ENCODE assay signal across 9 mouse cellular contexts in genomic region chr9:123156910-123157361, GRCm38 (mm10). TPM values are rescaled to one million over a fixed set of nuclear protein-coding genes. Genes with fewer than 3 reads are reported as not detected.
A peak's percentile ranks its signal among the peaks of the same experiment; 100 is the strongest.
DNase-seq lines count a peak whose midpoint lies in the region; ATAC-seq and TF ChIP-seq lines count a peak whose summit lies in the region.
"Had no signal": no experiment of that assay in that cellular context is flagged by ENCODE, and none has a peak within 500 bp of the region (broad histone marks: within the 10 kb centered on the region; RNA-seq: fewer than 3 reads in every experiment).

No protein-coding gene starts in this region.

- TF ChIP-seq CTCF in small intestine, adult 2 months (IDR thresholded peaks at IDR 0.05; ENCODE audit: extremely low read depth, insufficient read length, insufficient replicate concordance, low read depth, low read length): no peak

- no peak overlapping the region; the same call in 1 of the 2 replicates for H3K9ac ChIP-seq in hindbrain, embryonic 13.5 days

- H3K4me2 ChIP-seq in hindbrain, embryonic 13.5 days: peak overlapping the region; percentile 32; the same call in 1 of the 2 replicates

- no peak overlapping the region for H3K27ac ChIP-seq in hindbrain, embryonic 13.5 days
- no peak overlapping the region for H3K27ac ChIP-seq in small intestine, adult 2 months (ENCODE audit: insufficient read depth, low read depth, low read length)

- no peaks in the 10 kb centered on the region for H3K4me1 ChIP-seq in hindbrain, embryonic 13.5 days (replicated peaks)
- peaks cover 10% of the 10 kb centered on the region for H3K4me1 ChIP-seq in small intestine, adult 2 months (ENCODE audit: control insufficient read depth, insufficient read depth, insufficient read length, low read length)

- no peaks in the 10 kb centered on the region for H3K9me3 ChIP-seq in hindbrain, embryonic 13.5 days

- 0 out of 2 replicates have a peak, but pooled peaks cover 8% of the 10 kb centered on the region for H3K27me3 ChIP-seq in hindbrain, embryonic 13.5 days
- H3K27me3 ChIP-seq in small intestine, adult 2 months (ENCODE audit: control insufficient read depth, insufficient read depth, low read length): no peaks in the 10 kb centered on the region

- DNase-seq in ES-CJ7 (ENCODE audit: low read depth, low spot score): peak; percentile 30
- DNase-seq in adrenal gland, postnatal 36 days: peak; percentile 63 to 77
- DNase-seq in gastrocnemius, adult 8-10 months (ENCODE audit: low spot score in 2 of 2): peak; percentile 65 to 75
- DNase-seq in layer of hippocampus, postnatal 36 days: peak; percentile 17 to 35

- peak; percentile 55 for ATAC-seq in hindbrain, embryonic 13.5 days (ENCODE audit: low FRiP score)
- 0 out of 2 replicates have a peak, but pooled peaks have one; percentile 24 for ATAC-seq in megakaryocyte-erythroid progenitor cell, adult 5-6 weeks (replicated peaks; ENCODE audit: low FRiP score, low TSS enrichment, poor library complexity, severe bottlenecking)
- no peak for ATAC-seq in activated CD4-positive, CD25-positive, alpha-beta regulatory T cell, adult 4 months

- H3K4me3 ChIP-seq in hindbrain, embryonic 13.5 days: peak overlapping the region; percentile 19; the same call in 1 of the 2 replicates
- peak overlapping the region; percentile 31 for H3K4me3 ChIP-seq in small intestine, adult 2 months (ENCODE audit: low read depth, low read length)

- 29% methylated on average over 30 of the region's 30 CpGs for WGBS in hindbrain, embryonic 13.5 days
- 41% methylated on average over 30 of the region's 30 CpGs for WGBS in small intestine, adult 2 months

- H3K36me3 ChIP-seq in hindbrain, embryonic 13.5 days: no peaks in the 10 kb centered on the region
- H3K36me3 ChIP-seq in small intestine, adult 2 months (ENCODE audit: control insufficient read depth, insufficient read depth, low read length): no peaks in the 10 kb centered on the region

- TF ChIP-seq POLR2A in small intestine, adult 2 months (IDR thresholded peaks at IDR 0.05; ENCODE audit: low read depth, low read length): 0 out of 2 replicates have a peak, but pooled peaks have one; percentile 18

RNA-seq across cellular contexts. Expression of gene Clec3b, which starts 6.2 kb away (rescaled TPM):
- 10 to 100 TPM; 30.4 to 58.6 TPM for total RNA-seq in adrenal gland, postnatal 36 days (2021)
- 10 to 100 TPM; 24.5 to 33.6 (median 28.6) TPM for total RNA-seq in gastrocnemius, adult 8-10 months (2022)
- 0.62 and 0.93 TPM in 2 replicates for polyA plus RNA-seq in hindbrain, embryonic 13.5 days (2015; fragmentation: Nextera tagmentation; extraction: Ambion mirVana)
- total RNA-seq in layer of hippocampus, postnatal 36 days (2021): 1 to 10 TPM; 3.2 to 4.9 TPM
- total RNA-seq in megakaryocyte-erythroid progenitor cell, adult 5-6 weeks (2014; fragmentation: Nextera tagmentation): not detected in 2 replicates
- total RNA-seq in megakaryocyte-erythroid progenitor cell, adult 5-6 weeks (2017): not detected in 2 replicates
- 34.7 and 37.4 TPM in 2 replicates for polyA plus RNA-seq in small intestine, adult 2 months (2012; rRNA removed)
- not detected for polyA plus RNA-seq in activated CD4-positive, CD25-positive, alpha-beta regulatory T cell, adult 4 months (2017; shearing (Covaris generic))

RNA-seq across cellular contexts. Expression of gene Exosc7, which starts 43.9 kb away (rescaled TPM):
- 10 to 100 TPM; 33.2 to 41.3 TPM for total RNA-seq in adrenal gland, postnatal 36 days (2021)
- total RNA-seq in gastrocnemius, adult 8-10 months (2022): 10 to 100 TPM; 20.5 to 25.8 (median 22.0) TPM
- 75.8 and 78.1 TPM in 2 replicates for polyA plus RNA-seq in hindbrain, embryonic 13.5 days (2015; fragmentation: Nextera tagmentation; extraction: Ambion mirVana)
- total RNA-seq in layer of hippocampus, postnatal 36 days (2021): 10 to 100 TPM; 41.1 to 44.5 TPM
- 104 and 111 TPM in 2 replicates for total RNA-seq in megakaryocyte-erythroid progenitor cell, adult 5-6 weeks (2014; fragmentation: Nextera tagmentation)
- 108 and 123 TPM in 2 replicates for total RNA-seq in megakaryocyte-erythroid progenitor cell, adult 5-6 weeks (2017)
- polyA plus RNA-seq in small intestine, adult 2 months (2012; rRNA removed): 8.6 and 14.6 TPM in 2 replicates
- polyA plus RNA-seq in activated CD4-positive, CD25-positive, alpha-beta regulatory T cell, adult 4 months (2017; shearing (Covaris generic)): 10 to 100 TPM; 85.5 to 95.0 TPM

RNA-seq across cellular contexts. Expression of gene Zdhhc3, which starts 43.9 kb away (rescaled TPM):
- total RNA-seq in adrenal gland, postnatal 36 days (2021): 10 to 100 TPM; 64.2 to 80.4 TPM
- total RNA-seq in gastrocnemius, adult 8-10 months (2022): 10 to 100 TPM; 63.9 to 75.0 (median 69.9) TPM
- polyA plus RNA-seq in hindbrain, embryonic 13.5 days (2015; fragmentation: Nextera tagmentation; extraction: Ambion mirVana): 81.8 TPM in 2 replicates
- 10 to 100 TPM; 62.1 to 63.0 TPM for total RNA-seq in layer of hippocampus, postnatal 36 days (2021)
- 53.0 and 65.0 TPM in 2 replicates for total RNA-seq in megakaryocyte-erythroid progenitor cell, adult 5-6 weeks (2014; fragmentation: Nextera tagmentation)
- 31.2 and 37.7 TPM in 2 replicates for total RNA-seq in megakaryocyte-erythroid progenitor cell, adult 5-6 weeks (2017)
- 123 and 320 TPM in 2 replicates for polyA plus RNA-seq in small intestine, adult 2 months (2012; rRNA removed)
- 10 to 100 TPM; 13.6 to 19.3 TPM for polyA plus RNA-seq in activated CD4-positive, CD25-positive, alpha-beta regulatory T cell, adult 4 months (2017; shearing (Covaris generic))

RNA-seq across cellular contexts. Expression of gene Cdcp1, which starts 58.9 kb away (rescaled TPM):
- total RNA-seq in adrenal gland, postnatal 36 days (2021): under 1 TPM in 1 of 2 experiments, not detected in 1; 0.13 TPM
- total RNA-seq in gastrocnemius, adult 8-10 months (2022): not detected
- polyA plus RNA-seq in hindbrain, embryonic 13.5 days (2015; fragmentation: Nextera tagmentation; extraction: Ambion mirVana): 0.09 and 0.16 TPM in 2 replicates
- total RNA-seq in layer of hippocampus, postnatal 36 days (2021): not detected
- total RNA-seq in megakaryocyte-erythroid progenitor cell, adult 5-6 weeks (2014; fragmentation: Nextera tagmentation): 0.57 and 1.2 TPM in 2 replicates
- 0.38 and 0.72 TPM in 2 replicates for total RNA-seq in megakaryocyte-erythroid progenitor cell, adult 5-6 weeks (2017)
- polyA plus RNA-seq in small intestine, adult 2 months (2012; rRNA removed): 16.4 and 25.7 TPM in 2 replicates
- under 1 TPM; 0.57 to 0.97 TPM for polyA plus RNA-seq in activated CD4-positive, CD25-positive, alpha-beta regulatory T cell, adult 4 months (2017; shearing (Covaris generic))
- total RNA-seq: layer of hippocampus, postnatal 25 days had no signal

Comparison
In these comparisons a context has a peak if more than half of its experiments do, and no peak if none do; other contexts are left out.
1. RNA of gene Clec3b, which starts 6.2 kb away (total RNA-seq): 30.4 to 58.6 TPM in adrenal gland, postnatal 36 days and 24.5 to 33.6 TPM in gastrocnemius, adult 8-10 months; 3.2 to 4.9 TPM in layer of hippocampus, postnatal 36 days and not detected in megakaryocyte-erythroid progenitor cell, adult 5-6 weeks; every median in the first group is over 4 times any median in the second.
2. Peak in every context shown above with its lines, with median percentiles within 50 percentile points of each other: DNase-seq.